Mouse (Mus musculus): ENCODE measurements at regions not wholly inside any gene's neighbourhood (a gene's known extent, or its start where the extent isn't known, plus 50 kb on each side); places are given as distances from the start of the nearest gene placed in this dataset.

- DNase-seq (ENCODE audit: low spot score in 2 of 2): no peak
Observed at GRCm38 (mm10) chr1:80030635-80031034, 169.7 kb upstream of the Serpine2 start.

GRCm38 (mm10) chr1:80030224-80030623, 169.2 kb upstream of the Serpine2 start:
- DNase-seq (ENCODE audit: low spot score in 2 of 2): no peak

GRCm38 (mm10) chr1:80025863-80026616, 165.1 kb upstream of the Serpine2 start:
- DNase-seq (ENCODE audit: low spot score in 2 of 2): no peak

- no peak for DNase-seq (ENCODE audit: low spot score in 2 of 2)
Observed at GRCm38 (mm10) chr1:80023518-80024095, 162.6 kb upstream of the Serpine2 start.

GRCm38 (mm10) chr1:80021866-80022265, 160.9 kb upstream of the Serpine2 start:
- no peak for DNase-seq (ENCODE audit: low spot score in 2 of 2)

- no peak for DNase-seq (ENCODE audit: low spot score in 2 of 2)
Observed at GRCm38 (mm10) chr1:80018391-80019065, 157.5 kb upstream of the Serpine2 start.

GRCm38 (mm10) chr1:80015474-80015873, 154.5 kb upstream of the Serpine2 start:
- no peak for DNase-seq (ENCODE audit: low spot score in 2 of 2)

GRCm38 (mm10) chr1:80014586-80014985, 153.6 kb upstream of the Serpine2 start:
- DNase-seq (ENCODE audit: low spot score in 2 of 2): no peak

- DNase-seq (ENCODE audit: low spot score in 2 of 2): no peak
Observed at GRCm38 (mm10) chr1:80010724-80011123, 149.7 kb upstream of the Serpine2 start.

- peak in 1 of 2 experiments; percentile 17 for DNase-seq (ENCODE audit: low spot score in 2 of 2)
Observed at GRCm38 (mm10) chr1:79999081-79999480, 138.1 kb upstream of the Serpine2 start.

- DNase-seq (ENCODE audit: low spot score in 2 of 2): no peak
Observed at GRCm38 (mm10) chr1:79997911-79998310, 136.9 kb upstream of the Serpine2 start.

- no peak for DNase-seq (ENCODE audit: low spot score in 2 of 2)
Observed at GRCm38 (mm10) chr1:79997456-79997855, 136.5 kb upstream of the Serpine2 start.

GRCm38 (mm10) chr1:79984721-79985120, 123.7 kb upstream of the Serpine2 start:
- no peak for DNase-seq (ENCODE audit: low spot score in 2 of 2)

- DNase-seq (ENCODE audit: low spot score in 2 of 2): no peak
Observed at GRCm38 (mm10) chr1:79982678-79983280, 121.8 kb upstream of the Serpine2 start.

- DNase-seq (ENCODE audit: low spot score in 2 of 2): no peak
Observed at GRCm38 (mm10) chr1:79979863-79980262, 118.9 kb upstream of the Serpine2 start.

GRCm38 (mm10) chr1:79978156-79978555, 117.2 kb upstream of the Serpine2 start:
- DNase-seq (ENCODE audit: low spot score in 2 of 2): no peak

GRCm38 (mm10) chr1:79956121-79956520, 95.1 kb upstream of the Serpine2 start:
- peak; percentile 58 to 59 for DNase-seq (ENCODE audit: low spot score in 2 of 2)

GRCm38 (mm10) chr1:79944231-79944630, 83.3 kb upstream of the Serpine2 start:
- DNase-seq (ENCODE audit: low spot score in 2 of 2): no peak

GRCm38 (mm10) chr1:79932435-79932834, 71.5 kb upstream of the Serpine2 start:
- no peak for DNase-seq (ENCODE audit: low spot score in 2 of 2)

- no peak for DNase-seq (ENCODE audit: low spot score in 2 of 2)
Observed at GRCm38 (mm10) chr1:79927740-79928139, 66.8 kb upstream of the Serpine2 start.

GRCm38 (mm10) chr1:79925776-79926175, 64.8 kb upstream of the Serpine2 start:
- no peak for DNase-seq (ENCODE audit: low spot score in 2 of 2)

GRCm38 (mm10) chr1:79921890-79922289, 60.9 kb upstream of the Serpine2 start:
- DNase-seq (ENCODE audit: low spot score in 2 of 2): no peak
